Mouse (Mus musculus): ENCODE results near the gene Grin2d.

- no peak for TF ChIP-seq POLR2A (IDR thresholded peaks at IDR 0.05; ENCODE audit: insufficient read length, low read depth)
- TF ChIP-seq MYOD1 (IDR thresholded peaks at IDR 0.05; ENCODE audit: control insufficient read depth in 1 of 3, insufficient read length in 2 of 3, low read depth in 2 of 3), result no peak
- TF ChIP-seq E2F4 (IDR thresholded peaks at IDR 0.05; ENCODE audit: insufficient read depth), result no peak
- TF ChIP-seq CEBPB (IDR thresholded peaks at IDR 0.05; ENCODE audit: insufficient read depth, poor library complexity, severe bottlenecking), result no peak
- TF ChIP-seq MAX (IDR thresholded peaks at IDR 0.05; ENCODE audit: low read depth), result no peak
- no peak for TF ChIP-seq POLR2AphosphoS2 (IDR thresholded peaks at IDR 0.05; ENCODE audit: insufficient read length, low read depth)
- no peak for TF ChIP-seq USF1 (IDR thresholded peaks at IDR 0.05; ENCODE audit: low read depth)
Measured at GRCm38 (mm10) chr7:45833924-45834323, 44.3 kb downstream of the Grin2d start.

Measured in myocyte (in vitro differentiated cells).